Mouse (Mus musculus): ENCODE data around the gene Rnf114.

Rnf114 gene

DNA sequence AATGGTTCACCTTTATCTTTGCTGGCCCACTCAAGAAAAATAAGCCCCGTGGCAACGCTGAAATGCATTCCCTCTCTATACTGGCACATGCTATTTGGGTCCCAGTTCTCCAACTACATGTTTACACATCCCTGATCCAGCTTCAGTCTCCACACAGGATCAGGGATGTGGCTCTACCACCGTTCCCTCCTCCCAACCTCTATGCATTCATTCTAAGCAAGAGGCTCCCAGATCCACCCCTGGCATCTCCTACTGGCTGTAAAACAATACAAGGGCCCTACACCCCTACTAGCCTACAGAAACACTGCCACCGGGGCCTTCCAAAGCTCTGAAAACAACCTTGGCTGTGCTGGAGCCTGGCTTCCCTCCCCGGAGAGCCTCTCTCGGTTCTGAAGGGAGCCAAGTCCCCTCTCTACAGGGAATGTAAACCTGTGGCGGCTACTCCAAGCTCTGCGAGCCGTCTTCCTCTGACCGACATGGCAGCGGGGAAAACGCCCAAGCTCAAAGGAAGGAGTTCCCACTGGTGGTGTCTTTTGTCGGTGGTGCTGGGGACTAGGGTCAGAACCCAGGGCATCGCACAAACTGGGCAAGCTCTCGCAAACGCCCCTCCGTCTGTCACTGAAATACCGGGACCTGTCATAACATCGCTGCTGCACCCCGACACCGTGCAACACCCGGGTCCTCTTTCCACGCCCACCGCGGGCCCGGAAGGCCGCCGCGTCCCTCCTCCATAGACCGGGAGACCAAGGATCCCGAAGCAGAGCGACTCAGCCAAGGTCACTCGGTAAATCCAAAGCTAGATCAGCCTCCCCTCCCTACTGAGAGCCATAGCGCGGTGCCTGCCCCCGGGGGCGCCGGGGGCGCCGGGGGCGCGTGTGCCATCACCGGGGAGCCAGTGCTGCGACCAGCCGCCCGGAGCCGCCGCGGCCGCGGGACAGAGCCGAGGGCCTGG is at the start of gene Rnf114:
Gene Rnf114 (plus strand): TSS at position 889 of the 952 bp plus-strand sequence.
- DNase-seq (ENCODE audit: low spot score in 2 of 2), result no peak

GRCm38 (mm10) chr2:167443411-167444193 is 48.8 kb upstream of the Rnf114 start:
- DNase-seq (ENCODE audit: low spot score in 2 of 2), result no peak

DNA sequence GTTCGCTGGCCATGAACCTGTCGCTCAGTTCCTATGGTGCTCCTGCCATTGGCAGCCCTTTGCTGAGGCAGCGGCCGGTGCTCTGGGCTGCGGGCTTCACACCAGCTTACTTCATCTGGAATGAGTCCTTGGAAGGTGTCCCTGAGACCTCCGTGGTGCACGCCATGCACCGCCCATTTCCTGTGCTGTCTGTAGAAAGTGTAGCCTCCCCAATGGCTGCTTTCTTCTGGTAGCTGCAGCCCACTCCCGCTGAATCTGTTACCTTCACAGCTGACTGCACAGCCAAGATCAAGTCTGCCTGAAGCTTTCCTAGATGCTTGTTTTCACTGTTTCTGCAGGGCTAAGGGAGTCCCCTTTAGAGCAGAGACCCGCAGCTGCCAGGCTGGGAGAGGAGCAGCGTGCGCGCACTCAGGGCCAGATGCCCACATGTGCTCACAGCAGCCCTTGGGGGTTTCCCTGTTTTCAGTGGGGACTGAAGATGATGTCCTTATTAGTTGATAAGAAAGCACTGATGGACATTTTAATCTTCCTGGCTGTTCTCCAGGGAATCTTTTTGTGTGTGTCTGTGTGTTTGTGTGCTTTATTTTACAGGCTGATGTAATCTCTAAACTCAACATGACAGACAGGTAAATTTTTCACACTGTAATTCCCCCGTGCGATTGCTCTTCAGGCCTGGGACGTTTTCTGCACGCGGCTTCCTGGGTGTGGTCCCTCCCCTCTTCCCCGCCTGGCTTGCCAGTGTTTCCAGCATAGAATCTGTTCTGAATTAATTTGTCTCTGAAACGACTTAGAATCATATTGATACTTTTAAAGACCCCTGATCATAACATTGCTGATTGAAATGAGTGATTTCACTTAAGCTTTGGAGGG is 46.3 kb upstream of the Rnf114 start:
- no peak for DNase-seq (ENCODE audit: low spot score in 2 of 2)

DNA sequence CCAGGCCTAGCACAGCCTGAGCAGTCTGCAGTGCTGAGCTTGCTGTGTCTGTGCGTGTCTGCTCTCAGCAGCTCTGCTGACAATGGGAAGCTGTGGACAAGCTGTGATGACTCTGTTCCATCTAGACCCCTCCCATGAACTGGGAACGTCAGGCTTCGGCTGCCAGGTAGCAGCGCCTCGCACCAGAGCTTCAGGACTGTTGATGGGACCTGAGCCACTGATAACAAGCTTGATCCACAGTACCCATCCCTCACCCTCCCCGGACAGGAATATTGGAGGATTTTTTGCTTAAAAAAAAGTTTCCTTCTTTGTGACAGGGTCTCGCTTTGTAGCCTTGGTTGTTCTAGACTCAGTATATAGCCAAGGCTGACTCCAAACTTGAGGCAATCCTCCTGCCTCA is 45.2 kb upstream of the Rnf114 start:
- DNase-seq (ENCODE audit: low spot score in 2 of 2), result no peak

GRCm38 (mm10) chr2:167447629-167448028 is 44.8 kb upstream of the Rnf114 start:
- no peak for DNase-seq (ENCODE audit: low spot score in 2 of 2)

DNA sequence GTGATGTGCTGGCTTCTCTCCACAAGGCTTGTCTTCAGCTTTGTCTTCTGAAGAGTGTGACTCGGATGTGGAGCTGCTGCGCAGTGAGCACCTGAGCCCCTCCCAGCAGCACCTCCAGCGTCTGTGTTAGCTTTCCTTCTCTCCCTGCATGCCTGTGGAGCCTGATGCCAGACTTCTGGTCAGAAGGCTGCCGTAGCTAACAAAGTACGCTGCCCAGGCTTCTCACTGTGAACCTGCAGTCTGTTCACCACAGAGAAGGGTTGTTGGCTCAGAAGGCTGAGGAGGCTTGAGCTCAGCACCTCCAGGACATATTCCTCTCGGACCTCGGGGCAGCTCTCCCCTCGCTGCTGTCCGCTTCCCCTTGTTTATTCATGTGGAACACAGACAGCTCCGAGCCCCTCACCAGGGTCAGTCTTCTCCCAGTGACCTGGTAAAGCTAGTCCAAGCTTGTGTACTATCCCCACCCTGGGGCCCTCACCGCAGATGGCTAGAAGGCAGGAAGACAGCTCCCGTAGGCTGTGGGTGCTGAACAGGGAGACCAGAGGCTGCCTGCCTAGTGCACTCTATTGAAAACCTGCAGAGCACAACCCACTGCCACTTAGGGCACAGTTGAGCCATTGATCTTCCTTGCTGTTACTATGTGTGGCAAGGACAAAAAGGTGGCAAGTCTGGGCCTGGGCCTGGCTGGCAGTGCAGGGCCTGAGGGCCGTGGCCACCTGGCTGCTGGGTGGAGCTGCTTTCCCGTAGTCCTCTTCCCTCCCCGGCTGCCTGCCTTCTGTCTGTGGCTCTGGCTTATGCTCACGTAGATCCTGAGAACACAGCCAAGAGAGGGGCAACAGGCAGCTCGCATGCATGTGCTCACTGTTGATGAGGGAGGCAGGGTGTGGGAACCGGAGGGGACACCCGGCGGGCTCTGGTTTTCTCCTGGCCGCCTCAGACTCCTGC is 42.8 kb upstream of the Rnf114 start:
- DNase-seq (ENCODE audit: low spot score in 2 of 2), result no peak

GRCm38 (mm10) chr2:167450647-167451046 is 41.8 kb upstream of the Rnf114 start:
- no peak for DNase-seq (ENCODE audit: low spot score in 2 of 2)

- DNase-seq (ENCODE audit: low spot score in 2 of 2), result no peak
These were observed 38.6 kb upstream of the Rnf114 start for GRCm38 (mm10) chr2:167453814-167454213.

- no peak for DNase-seq (ENCODE audit: low spot score in 2 of 2)
These were observed 36.0 kb upstream of the Rnf114 start for GRCm38 (mm10) chr2:167456361-167457020.

- no peak for DNase-seq (ENCODE audit: low spot score in 2 of 2)
These were observed 35.2 kb upstream of the Rnf114 start for GRCm38 (mm10) chr2:167457213-167457612.

- no peak for DNase-seq (ENCODE audit: low spot score in 2 of 2)
These were observed 33.9 kb upstream of the Rnf114 start for GRCm38 (mm10) chr2:167458548-167458947.

DNA sequence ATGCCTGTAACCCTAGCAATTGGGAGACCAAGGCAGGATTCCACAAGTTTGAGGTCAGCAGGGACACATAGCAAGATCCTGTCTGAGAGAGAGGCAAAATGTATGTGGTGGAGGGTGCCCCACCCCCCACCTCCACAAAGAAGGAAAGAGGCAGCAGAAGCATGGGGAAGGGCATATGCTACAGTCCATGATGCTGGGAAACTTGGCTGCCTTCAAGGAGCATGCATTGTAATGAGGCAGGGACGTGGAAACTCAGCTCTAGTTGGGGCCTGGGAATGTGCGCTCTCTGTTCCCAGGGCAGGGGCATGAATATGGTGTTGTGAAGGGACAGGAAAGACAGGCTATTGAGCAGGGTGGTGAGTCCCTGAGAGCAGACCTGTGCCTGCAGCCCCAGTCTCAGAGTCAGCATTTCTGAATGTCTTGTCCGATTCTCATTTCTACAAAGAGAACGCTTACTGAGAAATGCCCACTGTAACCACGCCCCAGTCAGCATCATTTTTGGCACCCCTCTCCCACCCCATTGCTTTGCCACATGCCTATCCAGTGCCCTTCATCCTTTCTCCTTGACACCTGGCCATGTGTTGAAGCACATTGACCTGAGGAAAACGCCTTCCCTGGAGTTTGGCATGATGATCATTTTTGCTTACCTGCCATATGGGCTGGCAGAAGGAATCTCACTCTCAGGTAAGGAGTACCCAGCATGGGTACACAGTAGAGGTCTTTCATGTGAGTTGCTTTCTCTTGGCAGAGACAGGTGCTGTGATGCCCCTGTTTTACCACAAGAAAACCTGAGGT is 33.2 kb upstream of the Rnf114 start:
- no peak for DNase-seq (ENCODE audit: low spot score in 2 of 2)

GRCm38 (mm10) chr2:167462954-167463353 is 29.5 kb upstream of the Rnf114 start:
- no peak for DNase-seq (ENCODE audit: low spot score in 2 of 2)

GRCm38 (mm10) chr2:167463802-167464201 is 28.6 kb upstream of the Rnf114 start:
- DNase-seq (ENCODE audit: low spot score in 2 of 2), result no peak

DNA sequence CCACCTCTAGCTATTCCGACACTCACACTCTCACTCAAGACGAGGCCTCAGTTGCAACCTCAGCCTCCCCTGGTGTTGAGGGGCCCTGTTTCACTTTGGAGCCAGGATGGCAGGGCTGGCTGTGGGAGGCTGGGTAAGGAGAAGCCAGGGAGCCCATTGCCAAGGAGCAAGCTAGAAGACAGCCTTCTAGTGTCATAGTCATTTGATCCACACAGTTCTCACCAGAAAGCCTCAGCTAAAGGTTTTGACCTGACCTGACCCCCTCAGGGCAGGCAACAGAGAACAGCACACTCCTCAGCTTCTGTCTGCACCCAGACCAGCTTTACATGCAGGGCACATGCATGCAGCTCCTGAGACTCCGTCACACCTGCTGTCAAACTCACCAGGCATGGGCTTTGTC is 26.5 kb upstream of the Rnf114 start:
- no peak for DNase-seq (ENCODE audit: low spot score in 2 of 2)

DNA sequence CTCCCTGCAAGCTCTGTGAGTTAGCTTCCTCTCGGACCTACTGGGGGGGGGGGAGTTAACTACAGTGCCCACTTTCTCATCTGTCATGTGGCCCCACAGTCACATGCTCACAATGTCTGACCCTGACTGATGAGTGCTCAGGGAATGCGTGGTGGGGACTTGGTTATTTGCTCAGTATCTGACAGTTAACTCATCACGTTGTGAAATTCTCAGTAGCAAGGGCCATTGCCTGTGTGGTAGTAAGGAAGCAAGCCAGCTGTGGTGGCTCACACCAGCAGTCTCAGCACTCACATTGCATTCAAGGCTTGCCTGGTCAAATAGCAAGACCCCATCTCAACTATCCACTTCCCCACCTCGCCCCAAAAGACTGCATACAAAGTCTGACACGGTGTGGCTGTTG is 25.2 kb upstream of the Rnf114 start:
- DNase-seq (ENCODE audit: low spot score in 2 of 2), result no peak

- DNase-seq (ENCODE audit: low spot score in 2 of 2), result no peak
These were observed 24.0 kb upstream of the Rnf114 start for GRCm38 (mm10) chr2:167468444-167468843.

- no peak for DNase-seq (ENCODE audit: low spot score in 2 of 2)
These were observed 21.8 kb upstream of the Rnf114 start for GRCm38 (mm10) chr2:167470611-167471010.

- DNase-seq (ENCODE audit: low spot score in 2 of 2), result no peak
These were observed 20.9 kb upstream of the Rnf114 start for GRCm38 (mm10) chr2:167471585-167471984.

Data from frontal cortex, postnatal 25 days (tissue).